Mouse (Mus musculus) forebrain, embryonic 15.5 days (tissue): ENCODE data around the gene Zfp512. TPM values are rescaled to one million over a fixed set of nuclear protein-coding genes. Genes with fewer than 3 reads are reported as not detected.
"Not testable (repeated sequence)": the region's sequence is repeated elsewhere in the genome, so short reads cannot be mapped to it uniquely, and the experiment has no call there.

ENCODE experiments used
- ATAC-seq: fragments of 200-750 bp; cut with Nextera tagmentation; replicated peaks from 2 replicates; pipeline ENCODE4 v1.8.0; 2017; ENCODE audit warnings: mild to moderate bottlenecking, moderate TSS enrichment, moderate library complexity
- H3K27ac ChIP-seq: fragments of 300-500 bp; sonication (generic); replicated peaks from 2 replicates; pipeline ENCODE4 v1.5.1; 2015; ENCODE audit warnings: mild to moderate bottlenecking, inconsistent platforms
- H3K27me3 ChIP-seq: fragments of 300-500 bp; sonication (generic); 2 replicates; pipeline ENCODE4 v1.6.1; 2015; ENCODE audit warnings: inconsistent platforms
- H3K36me3 ChIP-seq: fragments of 300-500 bp; sonication (generic); 2 replicates; pipeline ENCODE4 v1.6.1; 2015; ENCODE audit warnings: mild to moderate bottlenecking, inconsistent platforms
- H3K4me1 ChIP-seq: fragments of 300-500 bp; sonication (generic); 2 replicates; pipeline ENCODE4 v1.6.1; 2015; ENCODE audit warnings: inconsistent platforms
- H3K4me2 ChIP-seq: fragments of 300-500 bp; sonication (generic); replicated peaks from 2 replicates; pipeline ENCODE4 v1.6.1; 2015; ENCODE audit warnings: mild to moderate bottlenecking, inconsistent platforms
- H3K4me3 ChIP-seq: fragments of 300-500 bp; sonication (generic); 2 replicates; pipeline ENCODE4 v1.5.1; 2015; ENCODE audit warnings: mild to moderate bottlenecking, inconsistent platforms
- H3K9ac ChIP-seq: fragments of 300-500 bp; sonication (generic); replicated peaks from 2 replicates; pipeline ENCODE4 v1.6.1; 2015; ENCODE audit warnings: mild to moderate bottlenecking, inconsistent platforms
- H3K9me3 ChIP-seq: fragments of 300-500 bp; sonication (generic); 2 replicates; pipeline ENCODE4 v1.6.1; 2016; ENCODE audit warnings: inconsistent platforms
- WGBS: fragments of 180-500 bp; shearing (Covaris S2); methylation state at CpG from one replicate; pipeline ENCODE4 v1.1.7; 2015; ENCODE audit warnings: mixed read lengths; 5-methylcytosine and 5-hydroxymethylcytosine counted together
- polyA plus RNA-seq: library from polyadenylated mRNA; unstranded; fragments of >200 nt; fragmentation: Nextera tagmentation; extraction: Ambion mirVana; gene quantifications from 2 replicates; pipeline ENCODE4 v1.2.1, GENCODE M21; 2015

Zfp512 gene
- polyA plus RNA-seq, result 116 and 122 TPM in 2 replicates

DNA sequence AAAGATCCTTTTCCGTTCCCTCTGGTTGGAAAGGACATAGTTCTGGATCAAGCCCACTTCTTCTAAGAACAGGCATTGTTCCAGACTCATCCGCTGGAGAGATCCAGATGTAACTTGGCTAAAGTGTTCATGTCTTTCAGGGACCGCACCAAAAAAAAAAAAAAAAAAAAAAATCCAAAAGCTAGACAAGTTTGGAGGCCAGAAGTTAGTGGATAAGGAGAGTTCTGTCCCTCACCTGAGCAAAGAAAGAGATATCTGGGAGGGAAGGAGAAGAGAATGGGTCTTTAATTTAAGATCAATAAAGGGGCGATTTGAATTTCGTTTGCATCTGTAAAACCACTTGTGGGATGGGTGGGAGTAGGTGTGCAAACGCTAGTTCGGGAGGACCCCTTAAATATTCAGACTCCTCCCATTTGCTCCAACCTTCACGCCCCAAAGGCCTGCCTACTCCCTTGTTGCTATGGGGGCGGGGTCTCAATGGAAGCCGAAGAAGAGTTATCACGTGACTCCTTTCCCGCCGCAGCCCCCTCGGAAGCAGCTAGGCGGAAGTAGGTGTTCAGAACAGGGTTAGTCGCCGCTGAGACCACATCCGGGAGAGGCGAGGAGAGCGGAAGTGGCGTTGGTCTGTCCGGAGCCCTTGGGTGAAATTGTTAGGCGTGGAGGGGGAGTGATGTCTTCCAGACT lies at the start of gene Zfp512:
Zfp512 (plus strand) TSS at position 554 of the 684 bp plus-strand sequence.
- H3K27me3 ChIP-seq, result no peaks in the 10 kb centered on the region
- peak within 1 kb of the TSS; percentile 60 for H3K9ac ChIP-seq
- WGBS, result 6% methylated on average over 23 of the region's 23 CpGs
- no peaks in the 10 kb centered on the region for H3K9me3 ChIP-seq
- H3K27ac ChIP-seq, result peak within 1 kb of the TSS; percentile 63; the same call in 1 of the 2 replicates
- peak; percentile 99 for ATAC-seq
- H3K4me3 ChIP-seq, result peak within 1 kb of the TSS; percentile 63
- H3K4me1 ChIP-seq, result peaks cover 20% of the 10 kb centered on the region
- peak within 1 kb of the TSS; percentile 88 for H3K4me2 ChIP-seq
- no peaks in the 10 kb centered on the region for H3K36me3 ChIP-seq

DNA sequence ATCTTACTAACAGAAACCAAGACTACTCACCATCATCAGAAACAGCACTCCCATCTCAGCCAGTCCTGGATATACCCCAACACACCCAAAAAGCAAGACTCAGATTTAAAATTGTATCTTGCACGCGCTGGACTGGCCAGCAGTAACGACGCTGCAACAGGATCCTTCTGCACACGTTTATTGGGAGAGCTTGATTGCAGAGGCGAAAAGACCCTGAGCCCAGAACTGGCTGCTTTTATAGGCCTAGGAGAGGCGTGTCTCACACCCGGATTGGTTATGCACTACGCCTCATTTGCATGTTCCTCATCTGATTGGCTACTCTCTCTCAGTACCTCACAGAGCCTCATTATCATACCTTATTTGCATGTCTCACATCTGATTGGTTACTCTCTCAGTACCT lies 17.5 kb upstream of the Zfp512 start:
- not testable (repeated sequence) for H3K4me3 ChIP-seq, H3K27ac ChIP-seq, H3K4me1 ChIP-seq, H3K36me3 ChIP-seq, H3K9me3 ChIP-seq, H3K4me2 ChIP-seq, H3K27me3 ChIP-seq, H3K9ac ChIP-seq, ATAC-seq
- 95% methylated on average over 9 of the region's 9 CpGs for WGBS

DNA sequence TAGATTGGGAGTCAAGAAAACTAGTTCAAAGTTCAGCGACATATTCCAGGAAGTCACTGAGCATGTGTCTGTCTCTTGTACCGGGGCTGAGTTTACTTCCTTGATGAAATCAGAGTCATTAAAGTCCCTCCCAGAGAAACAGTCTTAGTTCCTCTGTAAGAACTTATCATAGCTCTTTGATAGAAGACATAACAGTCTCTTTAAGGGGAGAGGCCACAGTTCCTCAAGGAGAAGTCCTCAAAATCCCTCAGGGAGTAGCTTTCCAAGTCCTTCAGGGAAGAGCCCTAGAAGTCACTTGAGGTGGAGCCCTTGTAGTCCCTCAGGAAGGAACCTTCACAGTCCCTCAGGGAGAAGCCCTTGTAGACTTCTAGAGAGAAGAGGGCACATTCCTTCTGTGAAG lies 895 bp upstream of the Zfp512 start:
- WGBS, result 94% methylated on average over 2 of the region's 2 CpGs
- Histone ChIP-seq H3K9me3 (no peaks in the 10 kb centered on the region), H3K4me3 (no peak overlapping the region), H3K4me2 (no peak overlapping the region; the same call in 1 of the 2 replicates), H3K9ac (no peak overlapping the region), H3K27me3 (no peaks in the 10 kb centered on the region), H3K4me1 (peaks cover 20% of the 10 kb centered on the region), H3K36me3 (no peaks in the 10 kb centered on the region), H3K27ac (no peak overlapping the region)
- ATAC-seq, result no peak

DNA sequence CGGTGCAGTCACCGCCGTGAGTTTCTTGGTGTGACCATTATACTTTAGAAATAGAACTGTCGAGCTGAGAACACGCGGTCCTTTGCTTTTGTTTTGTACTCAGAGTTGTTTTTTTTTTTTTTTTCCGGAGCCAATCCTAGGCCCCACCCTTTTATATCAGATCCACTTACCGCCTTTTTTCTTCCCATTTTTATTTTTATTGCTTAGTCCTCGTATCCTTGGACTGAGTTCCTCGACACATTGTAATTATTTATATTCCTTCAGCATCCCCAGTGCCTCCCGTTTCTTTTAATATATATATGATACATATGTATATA lies 289 bp downstream of the Zfp512 start:
- peak overlapping the region; percentile 63; the same call in 1 of the 2 replicates for H3K27ac ChIP-seq
- H3K4me3 ChIP-seq, result peak overlapping the region; percentile 63
- 0% methylated on average over 11 of the region's 11 CpGs for WGBS
- no peak for ATAC-seq
- peaks cover 20% of the 10 kb centered on the region for H3K4me1 ChIP-seq
- H3K36me3 ChIP-seq, result no peaks in the 10 kb centered on the region
- H3K27me3 ChIP-seq, result no peaks in the 10 kb centered on the region
- H3K9ac ChIP-seq, result peak overlapping the region; percentile 60
- no peaks in the 10 kb centered on the region for H3K9me3 ChIP-seq
- H3K4me2 ChIP-seq, result peak overlapping the region; percentile 88

DNA sequence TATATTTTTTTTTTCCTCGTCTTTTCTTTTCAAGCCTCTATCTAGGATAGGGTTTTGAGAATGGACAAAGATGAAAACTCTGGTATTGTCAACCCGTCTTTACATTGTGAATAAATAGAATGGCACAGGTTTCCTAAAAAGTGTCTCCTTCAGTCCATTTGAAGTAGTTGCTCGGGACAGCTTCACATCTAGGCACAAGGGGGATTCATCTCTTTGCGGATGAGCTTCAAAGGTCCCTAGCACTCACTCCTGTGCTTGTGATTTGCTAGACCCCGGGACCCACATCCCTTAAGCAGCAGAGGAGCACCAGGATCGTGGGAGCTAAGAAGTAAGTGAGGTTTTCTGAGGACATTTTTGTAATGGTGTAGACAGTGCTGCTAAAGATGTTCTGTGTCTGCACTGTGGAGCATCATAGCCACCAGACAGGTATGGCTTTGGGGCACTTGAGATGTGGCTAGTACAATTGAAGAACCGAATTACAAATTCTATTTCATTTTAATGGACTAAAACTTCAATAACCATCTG lies 717 bp downstream of the Zfp512 start:
- no peak overlapping the region for H3K27ac ChIP-seq
- H3K9me3 ChIP-seq, result no peaks in the 10 kb centered on the region
- no peaks in the 10 kb centered on the region for H3K27me3 ChIP-seq
- H3K4me1 ChIP-seq, result peaks cover 20% of the 10 kb centered on the region
- peak overlapping the region; percentile 88 for H3K4me2 ChIP-seq
- 16% methylated on average over 7 of the region's 7 CpGs for WGBS
- no peaks in the 10 kb centered on the region for H3K36me3 ChIP-seq
- peak overlapping the region; percentile 60 for H3K9ac ChIP-seq
- no peak for ATAC-seq
- H3K4me3 ChIP-seq, result peak overlapping the region; percentile 63

DNA sequence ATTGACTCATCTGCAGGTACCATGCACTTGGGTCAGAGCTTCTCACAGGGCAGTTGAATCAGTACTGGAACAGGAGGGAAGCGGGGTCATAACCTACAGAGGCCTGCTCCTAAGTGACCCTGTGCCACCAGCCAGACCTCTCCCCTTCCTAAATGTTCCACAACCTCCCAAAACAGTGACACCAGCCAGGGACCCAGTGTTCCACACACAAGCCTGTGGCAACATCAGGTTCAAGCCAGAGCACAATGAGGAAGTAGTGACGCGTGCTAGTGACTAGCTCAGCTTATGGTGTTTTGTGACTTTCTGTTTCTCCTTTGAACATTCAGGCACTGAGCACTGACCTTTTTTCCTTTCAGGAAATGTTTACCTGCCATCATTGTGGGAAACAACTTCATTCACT lies 15.6 kb downstream of the Zfp512 start:
- no peak overlapping the region for H3K4me3 ChIP-seq
- H3K36me3 ChIP-seq, result peaks cover 71% of the 10 kb centered on the region
- no peaks in the 10 kb centered on the region for H3K4me1 ChIP-seq
- 98% methylated on average over 3 of the region's 3 CpGs for WGBS
- H3K9me3 ChIP-seq, result no peaks in the 10 kb centered on the region
- no peak overlapping the region for H3K9ac ChIP-seq
- H3K4me2 ChIP-seq, result no peak overlapping the region
- no peak overlapping the region for H3K27ac ChIP-seq
- ATAC-seq, result no peak
- H3K27me3 ChIP-seq, result no peaks in the 10 kb centered on the region

DNA sequence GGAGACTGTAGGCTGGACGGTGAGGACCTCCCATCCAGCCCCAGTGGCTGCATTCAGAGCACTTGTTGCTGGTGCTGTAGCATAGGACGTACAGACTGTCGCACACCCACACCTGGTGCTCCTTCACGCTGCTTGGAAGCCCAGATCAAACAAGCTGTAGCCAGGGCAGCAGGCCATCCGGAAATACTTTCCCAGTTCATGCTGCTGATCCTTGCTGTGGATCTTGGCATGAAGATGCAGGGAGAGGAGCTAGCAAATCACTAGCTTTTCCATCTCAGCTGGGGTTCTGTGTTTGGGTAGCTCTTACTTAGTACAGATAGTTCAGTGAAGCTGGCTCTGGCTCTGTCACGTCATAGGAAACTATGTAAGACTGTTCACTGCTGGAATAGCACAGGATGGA lies 17.5 kb downstream of the Zfp512 start:
- H3K4me2 ChIP-seq, result no peak overlapping the region
- no peaks in the 10 kb centered on the region for H3K27me3 ChIP-seq
- WGBS, result 83% methylated on average over 6 of the region's 6 CpGs
- ATAC-seq, result no peak
- no peak overlapping the region for H3K4me3 ChIP-seq
- no peak overlapping the region for H3K9ac ChIP-seq
- peaks cover 90% of the 10 kb centered on the region for H3K36me3 ChIP-seq
- no peaks in the 10 kb centered on the region for H3K4me1 ChIP-seq
- H3K27ac ChIP-seq, result no peak overlapping the region
- H3K9me3 ChIP-seq, result no peaks in the 10 kb centered on the region

DNA sequence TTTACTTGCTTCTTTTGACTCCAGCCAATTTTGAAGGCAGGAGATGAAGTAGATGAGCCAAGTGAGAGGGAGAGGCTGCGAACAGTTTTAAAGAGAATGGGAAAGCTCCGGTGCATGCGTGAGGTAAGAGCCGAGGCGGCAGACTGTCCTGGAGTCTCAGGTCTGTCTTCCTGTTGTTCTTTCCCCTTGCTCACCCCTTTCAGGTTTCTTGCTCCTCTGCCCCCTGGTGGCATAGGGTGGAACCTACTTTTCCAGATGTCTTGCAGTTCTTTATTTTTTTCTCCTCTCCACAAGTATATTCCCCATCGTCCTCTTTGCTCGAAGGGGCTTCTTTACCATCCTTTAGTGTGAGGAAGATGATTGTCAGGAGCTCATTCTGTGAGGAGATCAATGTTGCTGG lies 18.1 kb downstream of the Zfp512 start:
- Histone ChIP-seq H3K27ac (no peak overlapping the region), H3K4me3 (no peak overlapping the region), H3K4me2 (no peak overlapping the region), H3K9ac (no peak overlapping the region), H3K4me1 (no peaks in the 10 kb centered on the region), H3K36me3 (peaks cover 92% of the 10 kb centered on the region), H3K27me3 (no peaks in the 10 kb centered on the region), H3K9me3 (no peaks in the 10 kb centered on the region)
- ATAC-seq, result no peak
- WGBS, result 73% methylated on average over 7 of the region's 7 CpGs

DNA sequence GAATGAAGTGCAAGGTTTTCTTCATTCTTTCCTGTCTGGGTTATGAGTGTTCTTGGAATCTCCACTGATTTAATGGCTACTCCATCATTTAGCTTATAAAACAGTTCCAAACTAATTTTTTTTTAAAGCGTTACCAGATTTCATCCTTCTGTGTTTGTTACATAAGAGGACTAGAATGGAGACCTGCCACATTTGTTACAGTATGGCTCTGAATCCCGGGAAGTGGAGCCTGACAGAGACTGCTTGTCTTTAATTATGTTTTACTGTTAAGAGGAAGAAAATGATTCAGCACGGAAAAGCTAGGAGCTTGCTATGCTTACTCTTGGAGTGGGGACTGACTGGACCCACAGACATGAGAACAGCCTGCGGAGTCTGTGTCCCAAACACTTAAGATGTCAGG lies 28.3 kb downstream of the Zfp512 start:
- Histone ChIP-seq H3K36me3 (peaks cover 83% of the 10 kb centered on the region), H3K9ac (no peak overlapping the region), H3K4me1 (no peaks in the 10 kb centered on the region), H3K4me3 (no peak overlapping the region), H3K4me2 (no peak overlapping the region), H3K27ac (no peak overlapping the region), H3K9me3 (no peaks in the 10 kb centered on the region), H3K27me3 (no peaks in the 10 kb centered on the region)
- ATAC-seq, result no peak
- 94% methylated on average over 4 of the region's 4 CpGs for WGBS

DNA sequence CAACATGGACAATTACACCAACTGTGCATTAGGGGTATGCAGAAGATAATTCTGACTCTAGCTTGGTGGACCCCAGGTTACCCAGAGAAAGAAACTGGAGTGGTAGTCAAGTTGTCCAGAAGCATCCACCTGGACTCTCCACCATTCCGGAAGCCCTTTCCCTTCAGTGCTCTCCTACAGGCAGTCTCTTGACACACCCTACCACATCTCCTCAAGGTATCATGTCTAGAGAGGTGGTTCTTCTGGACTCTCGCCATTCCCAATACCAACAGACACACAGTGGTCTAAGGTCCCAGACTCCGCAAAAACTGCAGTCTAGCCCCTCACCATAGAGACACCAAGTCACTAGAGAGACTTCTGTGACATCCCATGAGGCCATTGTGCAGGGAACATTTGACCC lies 33.2 kb downstream of the Zfp512 start, which contains the start of gene 4930548H24Rik:
4930548H24Rik (plus strand) TSS at position 301 of the 400 bp plus-strand sequence.
- no peak for ATAC-seq
- Histone ChIP-seq H3K4me2 (no peak within 1 kb of the TSS), H3K4me3 (no peak within 1 kb of the TSS), H3K4me1 (no peaks in the 10 kb centered on the region), H3K27me3 (no peaks in the 10 kb centered on the region), H3K27ac (no peak within 1 kb of the TSS), H3K36me3 (peaks cover 35% of the 10 kb centered on the region), H3K9me3 (no peaks in the 10 kb centered on the region), H3K9ac (no peak within 1 kb of the TSS)
- 98% methylated on average over 3 of the region's 3 CpGs for WGBS

DNA sequence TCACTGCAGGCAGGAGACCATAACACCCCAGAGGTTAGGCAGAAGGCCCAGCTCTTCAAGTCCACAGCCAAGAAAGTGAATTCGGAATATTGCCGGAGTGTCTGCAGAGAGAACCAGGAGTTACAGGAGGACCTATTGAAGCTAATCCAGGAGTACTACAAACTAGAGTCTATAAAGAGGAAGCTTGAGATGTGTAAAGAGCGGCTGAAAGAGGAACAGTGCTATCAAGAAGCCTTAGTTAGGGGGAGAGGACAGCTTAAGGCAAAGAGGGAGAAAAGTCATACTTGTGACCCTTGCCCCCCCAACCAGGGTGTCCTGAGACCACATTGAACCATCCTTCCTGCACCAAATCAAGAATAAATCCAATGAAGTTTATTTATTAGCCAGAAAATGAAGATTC lies 35.7 kb downstream of the Zfp512 start:
- H3K4me1 ChIP-seq, result no peaks in the 10 kb centered on the region
- peaks cover 18% of the 10 kb centered on the region for H3K36me3 ChIP-seq
- H3K9me3 ChIP-seq, result no peaks in the 10 kb centered on the region
- no peaks in the 10 kb centered on the region for H3K27me3 ChIP-seq
- no peak for ATAC-seq
- no peak overlapping the region for H3K27ac ChIP-seq
- 96% methylated on average over 3 of the region's 3 CpGs for WGBS
- no peak overlapping the region for H3K4me2 ChIP-seq
- no peak overlapping the region for H3K4me3 ChIP-seq
- no peak overlapping the region for H3K9ac ChIP-seq

DNA sequence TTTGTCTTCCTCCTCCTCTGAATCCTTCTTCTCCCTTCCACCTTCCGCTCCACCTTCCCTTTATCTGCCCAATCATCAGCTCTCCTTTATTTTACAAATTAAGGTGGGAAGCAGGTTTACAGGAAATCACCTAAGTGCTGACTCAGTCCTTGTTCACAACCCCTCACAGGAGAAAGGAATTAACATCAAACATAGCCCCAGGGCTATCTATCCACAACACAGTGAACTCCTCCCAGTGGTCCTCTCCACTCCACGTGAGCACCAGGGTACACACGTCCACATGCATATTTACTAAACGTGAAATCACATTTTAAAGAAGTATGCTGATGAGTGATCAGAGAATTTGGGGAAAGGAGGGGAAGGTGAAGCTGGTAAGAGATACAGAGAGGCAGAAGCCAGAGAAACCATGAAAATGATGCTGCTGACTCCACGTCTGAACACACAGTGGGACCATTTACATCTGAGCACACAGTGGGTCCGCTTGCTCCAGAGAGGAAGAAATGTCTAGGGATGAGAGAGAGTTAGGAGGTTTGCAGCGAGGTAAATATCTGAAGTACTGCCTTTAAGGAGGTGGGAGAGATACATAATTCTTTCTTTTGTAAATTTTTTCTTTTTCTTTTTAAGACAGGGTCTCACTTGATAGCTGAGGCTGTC lies 37.0 kb downstream of the Zfp512 start:
- Histone ChIP-seq H3K4me3 (no peak overlapping the region), H3K27ac (no peak overlapping the region), H3K4me2 (no peak overlapping the region), H3K9ac (no peak overlapping the region), H3K9me3 (no peaks in the 10 kb centered on the region), H3K27me3 (no peaks in the 10 kb centered on the region), H3K36me3 (peaks cover 10% of the 10 kb centered on the region), H3K4me1 (no peaks in the 10 kb centered on the region)
- 76% methylated on average over 7 of the region's 7 CpGs for WGBS
- ATAC-seq, result no peak
